Mouse (Mus musculus) heart, adult 2 months (tissue): ENCODE measurements around the gene Bckdha.

Experiments used
- CTCF ChIP-seq: fragments of 200-600 bp; IDR thresholded peaks from 2 replicates; pipeline ENCODE4 v1.8.1; 2022; ENCODE audit warnings: antibody characterized with exemption, mild to moderate bottlenecking, moderate library complexity
- POLR2A ChIP-seq: fragments of 200-500 bp; IDR thresholded peaks from 2 replicates; pipeline ENCODE4 v1.6.1; 2011; ENCODE audit warnings: mild to moderate bottlenecking, low read depth, low read length, control low read depth; ENCODE audit not compliant: insufficient read depth

- TF ChIP-seq CTCF = no peak
- no peak for TF ChIP-seq POLR2A
Observed at GRCm38 (mm10) chr7:25666381-25666780, 7.6 kb upstream of the Bckdha start.
